Mouse (Mus musculus) kidney, postnatal 0 days (tissue): ENCODE measurements at regions not wholly inside any gene's neighbourhood (a gene's known extent, or its start where the extent isn't known, plus 50 kb on each side); places are given as distances from the start of the nearest gene placed in this dataset.

Source experiments
- ATAC-seq: fragments of 200-750 bp; cut with Nextera tagmentation; replicated peaks from 2 replicates; pipeline ENCODE4 v1.8.0; 2017; ENCODE audit warnings: low read depth, moderate number of reproducible peaks, moderate TSS enrichment, moderate library complexity; ENCODE audit not compliant: low FRiP score
- DNase-seq: peaks from one replicate; pipeline ENCODE4 v3.0.0-alpha.2; 2016; ENCODE audit warnings: low spot score
- H3K27ac ChIP-seq: fragments of 300-500 bp; sonication (generic); 2 replicates; pipeline ENCODE4 v1.5.1; 2014; ENCODE audit warnings: mild to moderate bottlenecking
- H3K27me3 ChIP-seq: fragments of 300-500 bp; sonication (generic); 2 replicates; pipeline ENCODE4 v1.6.1; 2014; ENCODE audit warnings: low read length, mixed read lengths; ENCODE audit not compliant: insufficient read depth
- H3K36me3 ChIP-seq: fragments of 300-500 bp; sonication (generic); 2 replicates; pipeline ENCODE4 v1.6.1; 2014; ENCODE audit warnings: low read length, mixed read lengths; ENCODE audit not compliant: insufficient read depth
- H3K4me1 ChIP-seq: fragments of 300-500 bp; sonication (generic); replicated peaks from 2 replicates; pipeline ENCODE4 v1.6.1; 2014; ENCODE audit warnings: antibody characterized with exemption, low read length, mixed read lengths; ENCODE audit not compliant: insufficient read depth
- H3K4me2 ChIP-seq: fragments of 300-500 bp; sonication (generic); 2 replicates; pipeline ENCODE4 v1.6.1; 2014; ENCODE audit warnings: mild to moderate bottlenecking, low read length, moderate library complexity, mixed read lengths
- H3K4me3 ChIP-seq: fragments of 300-500 bp; sonication (generic); replicated peaks from 2 replicates; pipeline ENCODE4 v1.5.1; 2014; ENCODE audit warnings: low read depth, low read length
- H3K9ac ChIP-seq: fragments of 300-500 bp; sonication (generic); 2 replicates; pipeline ENCODE4 v1.6.1; 2014; ENCODE audit warnings: low read depth, low read length
- H3K9me3 ChIP-seq: fragments of 300-500 bp; sonication (generic); replicated peaks from 2 replicates; pipeline ENCODE4 v1.6.1; 2016; ENCODE audit warnings: low read length, inconsistent platforms, mixed read lengths
- CTCF ChIP-seq: IDR thresholded peaks from 2 replicates; pipeline ENCODE4 v1.5.1; 2016; ENCODE audit warnings: antibody characterized with exemption, low read depth, mild to moderate bottlenecking, moderate library complexity
- WGBS: fragments of 180-500 bp; shearing (Covaris S2); extraction: QIAGEN DNeasy Blood & Tissue Kit; methylation state at CpG from one replicate; pipeline ENCODE4 v1.1.7; 2014; 5-methylcytosine and 5-hydroxymethylcytosine counted together

- DNase-seq (no peak), ATAC-seq (peak; percentile 40; the same call in 1 of the 2 replicates)
- Histone ChIP-seq H3K27ac (no peak overlapping the region), H3K4me2 (0 out of 2 replicates have a peak overlapping the region, but pooled peaks have one; percentile 13), H3K4me1 (no peaks in the 10 kb centered on the region), H3K36me3 (no peaks in the 10 kb centered on the region), H3K27me3 (no peaks in the 10 kb centered on the region), H3K9me3 (no peaks in the 10 kb centered on the region), H3K4me3 (no peak overlapping the region), H3K9ac (no peak overlapping the region)
- whole genome bisulfite sequencing: 66% methylated on average over 9 of the region's 9 CpGs
- no peak for TF ChIP-seq CTCF
These were observed 172.8 kb downstream of the Efnb2 start for GRCm38 (mm10) chr8:8488191-8488694.

DNA sequence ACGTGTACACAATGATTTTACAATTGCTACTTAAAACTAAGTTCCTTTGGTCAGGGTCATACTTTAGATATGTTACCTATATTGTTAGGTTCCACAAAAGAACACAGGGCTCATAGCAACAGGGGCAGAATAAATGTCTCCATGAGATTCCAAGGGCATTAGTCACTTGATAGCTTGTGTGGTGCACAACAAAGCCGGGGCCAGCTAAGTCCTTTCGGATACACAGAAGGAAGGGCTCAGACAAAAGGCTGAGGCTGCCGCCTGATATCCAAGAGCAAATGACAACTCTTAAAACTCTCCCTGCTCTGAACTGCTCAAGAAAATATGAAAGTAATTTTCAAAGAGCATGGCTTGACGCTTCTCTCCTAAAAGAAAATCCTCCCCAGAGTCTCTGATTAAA lies 173.3 kb downstream of the Efnb2 start:
- H3K4me1 ChIP-seq: no peaks in the 10 kb centered on the region
- no peak overlapping the region for H3K4me2 ChIP-seq
- no peak overlapping the region for H3K4me3 ChIP-seq
- H3K36me3 ChIP-seq: no peaks in the 10 kb centered on the region
- H3K27me3 ChIP-seq: no peaks in the 10 kb centered on the region
- no peak for TF ChIP-seq CTCF
- WGBS: 50% methylated on average over 5 of the region's 5 CpGs
- no peak overlapping the region for H3K27ac ChIP-seq
- no peaks in the 10 kb centered on the region for H3K9me3 ChIP-seq
- H3K9ac ChIP-seq: no peak overlapping the region
- ATAC-seq: no peak
- no peak for DNase-seq

DNA sequence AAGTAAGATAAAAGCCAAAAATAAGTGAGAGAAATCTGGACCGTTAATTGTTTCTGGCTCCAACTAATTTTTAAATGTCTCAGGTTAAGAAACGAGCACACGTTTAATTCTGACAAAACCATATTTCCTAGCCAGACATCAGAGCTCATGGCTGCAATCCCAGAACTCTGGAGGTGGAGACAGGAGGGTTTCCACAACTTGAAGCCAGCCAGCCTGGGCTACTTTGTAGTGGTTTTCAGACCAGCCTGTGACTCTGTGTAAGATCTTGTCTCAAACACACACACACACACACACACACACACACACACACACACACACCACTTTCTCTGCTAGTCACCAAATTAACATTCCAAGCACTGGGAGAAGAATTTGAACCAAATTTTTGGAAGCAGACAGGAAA lies 174.2 kb downstream of the Efnb2 start:
- H3K4me2 ChIP-seq: no peak overlapping the region
- TF ChIP-seq CTCF: no peak
- H3K4me1 ChIP-seq: no peaks in the 10 kb centered on the region
- ATAC-seq: no peak
- no peak overlapping the region for H3K9ac ChIP-seq
- H3K4me3 ChIP-seq: no peak overlapping the region
- no peaks in the 10 kb centered on the region for H3K36me3 ChIP-seq
- no peaks in the 10 kb centered on the region for H3K9me3 ChIP-seq
- H3K27me3 ChIP-seq: no peaks in the 10 kb centered on the region
- WGBS: 74% methylated on average over 3 of the region's 3 CpGs
- no peak for DNase-seq
- H3K27ac ChIP-seq: no peak overlapping the region

DNA sequence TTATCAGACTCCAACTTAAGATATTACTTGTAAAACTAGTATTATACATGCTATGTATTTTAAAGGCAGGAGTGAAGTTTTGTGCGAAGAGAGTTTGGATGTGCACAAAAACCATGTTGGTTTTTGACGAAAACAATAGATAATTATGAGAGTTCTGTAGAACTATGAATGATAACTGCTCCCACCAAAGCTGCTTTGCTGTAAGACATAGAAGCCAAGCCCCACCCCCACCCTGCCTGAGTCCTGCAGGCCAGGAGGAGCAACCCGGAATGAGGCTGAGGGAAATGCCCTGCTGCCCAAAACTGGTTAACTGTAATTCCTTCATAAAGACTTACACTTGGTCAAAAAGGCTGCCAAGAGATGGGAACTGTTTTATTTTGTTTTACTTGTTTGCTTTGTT lies 175.8 kb downstream of the Efnb2 start:
- no peak for ATAC-seq
- TF ChIP-seq CTCF: no peak
- Histone ChIP-seq H3K36me3 (no peaks in the 10 kb centered on the region), H3K9me3 (no peaks in the 10 kb centered on the region), H3K4me1 (no peaks in the 10 kb centered on the region), H3K27me3 (no peaks in the 10 kb centered on the region), H3K4me3 (no peak overlapping the region), H3K27ac (no peak overlapping the region), H3K4me2 (no peak overlapping the region), H3K9ac (no peak overlapping the region)
- DNase-seq: no peak
- WGBS: 78% methylated on average over 3 of the region's 3 CpGs

DNA sequence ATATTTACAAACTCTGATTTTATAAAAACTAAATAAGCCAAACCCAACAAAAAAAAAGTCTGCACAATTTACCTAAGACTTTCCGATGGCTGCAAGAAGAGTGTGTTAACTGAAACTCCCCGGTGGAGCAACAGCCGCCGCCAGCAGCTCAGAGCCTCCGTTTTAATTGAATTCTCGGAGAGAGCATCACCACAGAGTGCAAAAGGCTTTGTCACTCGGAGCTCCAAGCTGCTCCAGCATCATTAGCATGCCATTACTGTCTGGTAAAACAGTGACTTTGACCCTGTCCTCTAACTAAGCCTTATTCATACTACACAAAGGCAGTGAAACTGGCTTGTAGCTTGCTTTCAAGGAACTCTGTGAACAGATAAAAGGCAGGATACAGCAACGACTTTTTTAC lies 176.5 kb downstream of the Efnb2 start:
- no peak for DNase-seq
- no peak overlapping the region for H3K27ac ChIP-seq
- H3K4me2 ChIP-seq: no peak overlapping the region
- WGBS: 54% methylated on average over 8 of the region's 8 CpGs
- no peaks in the 10 kb centered on the region for H3K27me3 ChIP-seq
- no peaks in the 10 kb centered on the region for H3K9me3 ChIP-seq
- H3K4me3 ChIP-seq: no peak overlapping the region
- no peaks in the 10 kb centered on the region for H3K36me3 ChIP-seq
- no peak for ATAC-seq
- no peak overlapping the region for H3K9ac ChIP-seq
- no peaks in the 10 kb centered on the region for H3K4me1 ChIP-seq
- TF ChIP-seq CTCF: no peak

GRCm38 (mm10) chr8:8482707-8483480 lies 178.1 kb downstream of the Efnb2 start:
- no peak for ATAC-seq
- 71% methylated on average over 10 of the region's 10 CpGs for WGBS

More at GRCm38 (mm10) chr8:8482707-8483480, 178.1 kb downstream of the Efnb2 start:
- H3K27me3 ChIP-seq: no peaks in the 10 kb centered on the region
- TF ChIP-seq CTCF: no peak
- no peak overlapping the region for H3K27ac ChIP-seq
- H3K9me3 ChIP-seq: no peaks in the 10 kb centered on the region
- no peak overlapping the region for H3K9ac ChIP-seq
- H3K36me3 ChIP-seq: no peaks in the 10 kb centered on the region
- peak; percentile 5 for DNase-seq
- no peaks in the 10 kb centered on the region for H3K4me1 ChIP-seq
- no peak overlapping the region for H3K4me3 ChIP-seq
- no peak overlapping the region for H3K4me2 ChIP-seq
